Mouse (Mus musculus): ENCODE measurements at regions not wholly inside any gene's neighbourhood (a gene's known extent, or its start where the extent isn't known, plus 50 kb on each side); places are given as distances from the start of the nearest gene placed in this dataset.

GRCm38 (mm10) chr6:79500649-79501048 is 317.1 kb upstream of the Gm20594 start:
- H3K9ac ChIP-seq (ENCODE audit: insufficient read depth, low read depth, low read length, poor library complexity, severe bottlenecking), result no peak overlapping the region
- TF ChIP-seq CHD2 (IDR thresholded peaks at IDR 0.05; ENCODE audit: low read depth, low read length), result no peak
- H3K4me3 ChIP-seq (ENCODE audit: insufficient read depth in 1 of 2, low read depth in 1 of 2, low read length in 2 of 2, poor library complexity in 1 of 2, severe bottlenecking in 1 of 2), result no peak overlapping the region
- DNase-seq (ENCODE audit: low read depth, low spot score), result no peak
- no peaks in the 10 kb centered on the region for H3K9me3 ChIP-seq (ENCODE audit: control insufficient read depth, insufficient read depth, low read depth, low read length)
- in situ Hi-C loops (cut with MboI; ENCODE audit: low sequenced_read_pairs in 2 of 2, unreplicated experiment in 2 of 2), result no loop called here
- H3K36me3 ChIP-seq (ENCODE audit: control insufficient read depth, insufficient read depth, low read length, poor library complexity, severe bottlenecking), result no peaks in the 10 kb centered on the region
- H3K4me1 ChIP-seq (ENCODE audit: control insufficient read depth in 2 of 2, insufficient read depth in 2 of 2, low read length in 2 of 2, poor library complexity in 1 of 2), result no peaks in the 10 kb centered on the region
- no peak overlapping the region for H3K27ac ChIP-seq (ENCODE audit: insufficient read depth, low read depth, low read length, poor library complexity, severe bottlenecking)
